Mouse (Mus musculus) E14TG2a.4 (cell line): ENCODE results near the gene Kcng3.

Experiments used
- CTCF ChIP-seq: conservative IDR thresholded peaks from 2 replicates; pipeline ENCODE4 v1.5.1; 2014; ENCODE audit warnings: low read length
- NANOG ChIP-seq: IDR thresholded peaks from 2 replicates; pipeline ENCODE4 v1.6.1; 2014; ENCODE audit warnings: borderline replicate concordance, low read length, mixed read lengths
- POU5F1 ChIP-seq: IDR thresholded peaks from 2 replicates; pipeline ENCODE4 v1.6.1; 2014; ENCODE audit warnings: low read length, borderline replicate concordance

- TF ChIP-seq CTCF, result no peak
- no peak for TF ChIP-seq NANOG
- TF ChIP-seq POU5F1, result no peak
Observed at GRCm38 (mm10) chr17:83576810-83577371, 54.8 kb downstream of the Kcng3 start.
